Mouse (Mus musculus) gastrocnemius, postnatal 14 days (tissue): ENCODE measurements at regions not wholly inside any gene's neighbourhood (a gene's known extent, or its start where the extent isn't known, plus 50 kb on each side); places are given as distances from the start of the nearest gene placed in this dataset.

Experiments
- DNase-seq: peaks from one replicate; pipeline ENCODE4 v3.0.0; 2021; ENCODE audit warnings: mixed read lengths
- intact Hi-C: fragments of 180-260 bp; cut with DNase I; formaldehyde crosslinking; loops from one replicate; pipeline ENCODE4 v1.15.1; 2025; ENCODE audit warnings: low total_unique reads

GRCm38 (mm10) chr11:65373136-65373535 is 103.3 kb upstream of the Myocd start:
- intact Hi-C loops, result no loop called here
- no peak for DNase-seq

- intact Hi-C loops, result no loop called here
- no peak for DNase-seq
These were observed 102.6 kb upstream of the Myocd start for GRCm38 (mm10) chr11:65372309-65372811.

- intact Hi-C loops, result no loop called here
- no peak for DNase-seq
These were observed 98.0 kb upstream of the Myocd start for GRCm38 (mm10) chr11:65367825-65368224.

- intact Hi-C loops, result no loop called here
- DNase-seq, result no peak
These were observed 97.0 kb upstream of the Myocd start for GRCm38 (mm10) chr11:65366677-65367370.

GRCm38 (mm10) chr11:65365751-65366559 is 96.2 kb upstream of the Myocd start:
- DNase-seq, result no peak
- intact Hi-C loops, result no loop called here

- intact Hi-C loops, result no loop called here
These were observed 95.1 kb upstream of the Myocd start for GRCm38 (mm10) chr11:65364910-65365309.

GRCm38 (mm10) chr11:65363846-65364245 is 94.1 kb upstream of the Myocd start:
- DNase-seq, result no peak
- intact Hi-C loops, result no loop called here

More at GRCm38 (mm10) chr11:65364910-65365309, 95.1 kb upstream of the Myocd start:
- no peak for DNase-seq

- DNase-seq, result no peak
- intact Hi-C loops, result no loop called here
These were observed 90.9 kb upstream of the Myocd start for GRCm38 (mm10) chr11:65360729-65361128.

GRCm38 (mm10) chr11:65358908-65359307 is 89.1 kb upstream of the Myocd start:
- DNase-seq, result no peak
- intact Hi-C loops, result no loop called here

GRCm38 (mm10) chr11:65352516-65352915 is 82.7 kb upstream of the Myocd start:
- no peak for DNase-seq
- intact Hi-C loops, result no loop called here

GRCm38 (mm10) chr11:65349013-65349412 is 79.2 kb upstream of the Myocd start:
- intact Hi-C loops, result no loop called here
- no peak for DNase-seq

GRCm38 (mm10) chr11:65341683-65342440 is 72.1 kb upstream of the Myocd start:
- intact Hi-C loops, result no loop called here

GRCm38 (mm10) chr11:65334286-65334685 is 64.5 kb upstream of the Myocd start:
- intact Hi-C loops, result no loop called here
- no peak for DNase-seq

More at GRCm38 (mm10) chr11:65341683-65342440, 72.1 kb upstream of the Myocd start:
- DNase-seq, result no peak

GRCm38 (mm10) chr11:65333101-65333500 is 63.3 kb upstream of the Myocd start:
- DNase-seq, result no peak
- intact Hi-C loops, result no loop called here

- intact Hi-C loops, result no loop called here
- DNase-seq, result no peak
These were observed 53.2 kb upstream of the Myocd start for GRCm38 (mm10) chr11:65322877-65323440.
